Mouse (Mus musculus): Measurements from ENCODE around the gene Astl. TPM values are rescaled to one million over a fixed set of nuclear protein-coding genes. Genes with fewer than 3 reads are reported as not detected.
"Not testable (repeated sequence)": the region's sequence is repeated elsewhere in the genome, so short reads cannot be mapped to it uniquely, and the experiment has no call there.

Gene Astl
- polyA plus RNA-seq (2014; fragmentation: Nextera tagmentation; extraction: Ambion mirVana): not detected in 2 replicates

DNA sequence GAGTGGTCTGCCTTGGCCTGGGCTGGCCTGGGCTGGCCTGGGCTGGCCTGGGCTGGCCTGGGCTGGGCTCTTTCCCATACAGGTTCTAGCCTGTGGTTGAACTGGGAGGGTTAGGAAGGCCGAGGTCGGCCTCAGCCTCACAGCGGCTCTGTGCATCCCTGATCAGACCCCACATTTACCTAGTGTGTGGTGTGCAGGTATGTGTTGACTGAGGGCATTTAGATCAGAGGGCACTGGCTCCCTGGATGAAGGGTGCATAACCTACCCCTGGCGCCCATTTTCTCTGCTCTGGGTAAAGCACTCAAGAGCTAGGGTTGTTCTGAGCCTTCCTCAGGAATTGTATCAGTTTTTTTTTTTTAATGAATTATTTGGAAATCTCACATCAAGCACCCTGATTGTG, at the start of gene Astl:
Gene Astl (plus strand): TSS at position 224 of the 400 bp plus-strand sequence.
- no peaks in the 10 kb centered on the region for H3K36me3 ChIP-seq (ENCODE audit: control insufficient read depth, insufficient read depth, low read length)
- 78% methylated on average over 4 of the region's 4 CpGs for WGBS
- no peak within 1 kb of the TSS for H3K27ac ChIP-seq (ENCODE audit: low read depth, low read length)
- H3K27me3 ChIP-seq (replicated peaks; ENCODE audit: control insufficient read depth, insufficient read depth, low read length): peaks cover 17% of the 10 kb centered on the region
- ATAC-seq (no peak), DNase-seq (ENCODE audit: low spot score) (no peak)
- H3K4me1 ChIP-seq (ENCODE audit: control insufficient read depth, insufficient read depth, low read length): no peaks in the 10 kb centered on the region
- no peak within 1 kb of the TSS for H3K4me2 ChIP-seq (ENCODE audit: low read length)
- no peaks in the 10 kb centered on the region for H3K9me3 ChIP-seq (replicated peaks; ENCODE audit: control insufficient read depth, low read length)
- no peak within 1 kb of the TSS for H3K9ac ChIP-seq (ENCODE audit: low read length)
- no peak within 1 kb of the TSS for H3K4me3 ChIP-seq (ENCODE audit: low read depth, low read length)

DNA sequence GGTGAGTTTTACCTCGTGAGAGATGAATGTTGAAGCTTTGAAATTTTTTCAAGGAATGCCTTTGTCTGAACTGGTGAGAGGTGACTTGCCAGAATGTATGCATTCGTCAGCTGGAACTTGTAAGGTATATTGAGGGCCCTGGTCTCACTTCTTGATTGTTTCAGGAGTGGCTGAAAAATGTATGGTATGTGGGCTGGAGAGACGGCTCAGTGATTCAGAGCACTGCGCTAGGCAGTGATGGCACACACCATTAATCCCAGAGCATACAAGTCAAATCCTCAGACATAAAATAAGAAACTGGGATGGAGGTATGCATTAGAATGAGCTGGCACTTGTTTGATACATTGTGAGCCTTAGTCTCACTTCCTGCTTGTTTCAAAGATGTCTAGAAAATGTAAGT, 46.2 kb upstream of the Astl start:
- Histone ChIP-seq H3K9ac (ENCODE audit: low read length) (no peak overlapping the region), H3K4me3 (ENCODE audit: low read depth, low read length) (no peak overlapping the region), H3K27me3 (replicated peaks; ENCODE audit: control insufficient read depth, insufficient read depth, low read length) (no peaks in the 10 kb centered on the region), H3K27ac (ENCODE audit: low read depth, low read length) (no peak overlapping the region), H3K4me1 (ENCODE audit: control insufficient read depth, insufficient read depth, low read length) (no peaks in the 10 kb centered on the region), H3K4me2 (ENCODE audit: low read length) (no peak overlapping the region), H3K9me3 (replicated peaks; ENCODE audit: control insufficient read depth, low read length) (no peaks in the 10 kb centered on the region), H3K36me3 (ENCODE audit: control insufficient read depth, insufficient read depth, low read length) (peaks cover 71% of the 10 kb centered on the region)
- WGBS: 89% methylated on average over 4 of the region's 4 CpGs
- DNase-seq (ENCODE audit: low spot score) (no peak), ATAC-seq (no peak)

DNA sequence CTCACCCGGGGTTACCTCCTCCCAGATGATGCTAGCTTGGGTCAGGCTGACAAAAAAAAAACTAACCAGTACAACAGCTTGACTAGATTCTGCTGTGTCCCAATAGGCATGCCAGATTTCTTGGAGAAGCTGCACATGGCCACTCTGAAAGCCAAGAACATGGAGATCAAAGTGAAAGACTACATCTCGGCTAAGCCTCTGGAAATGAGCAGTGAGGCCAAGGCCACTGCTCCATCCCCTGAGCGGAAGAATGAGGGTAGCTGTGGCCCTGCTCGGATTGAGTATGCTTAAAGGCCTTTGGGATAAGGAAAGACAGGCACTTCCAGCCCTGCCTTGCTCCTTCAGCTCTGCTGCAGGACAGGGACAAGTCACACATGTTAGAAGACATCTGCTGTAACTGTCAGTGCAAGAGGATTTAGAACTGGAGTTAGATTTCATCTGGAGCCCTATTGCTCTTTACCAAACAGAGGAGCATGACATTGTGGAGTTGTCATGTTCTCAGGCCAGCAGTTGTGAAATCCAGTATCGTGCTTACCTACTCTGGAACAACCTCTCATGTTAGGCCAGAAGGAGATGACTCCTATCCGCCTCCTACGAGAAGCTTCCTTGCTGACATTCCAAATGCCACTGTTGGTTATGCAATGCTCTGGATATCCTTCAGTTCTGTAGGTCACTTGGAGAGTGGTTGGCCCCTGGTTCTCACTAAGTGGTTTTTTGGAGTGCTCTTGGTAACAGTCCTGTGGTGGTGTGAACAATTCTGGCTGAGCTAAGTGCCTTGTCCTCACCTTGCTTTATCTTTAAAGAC, 41.2 kb upstream of the Astl start:
- DNase-seq (ENCODE audit: low spot score) (no peak), ATAC-seq (no peak)
- H3K27me3 ChIP-seq (replicated peaks; ENCODE audit: control insufficient read depth, insufficient read depth, low read length): no peaks in the 10 kb centered on the region
- H3K4me3 ChIP-seq (ENCODE audit: low read depth, low read length): no peak overlapping the region
- 94% methylated on average over 7 of the region's 7 CpGs for WGBS
- H3K9ac ChIP-seq (ENCODE audit: low read length): no peak overlapping the region
- no peak overlapping the region for H3K27ac ChIP-seq (ENCODE audit: low read depth, low read length)
- H3K4me1 ChIP-seq (ENCODE audit: control insufficient read depth, insufficient read depth, low read length): no peaks in the 10 kb centered on the region
- peaks cover 87% of the 10 kb centered on the region for H3K36me3 ChIP-seq (ENCODE audit: control insufficient read depth, insufficient read depth, low read length)
- H3K4me2 ChIP-seq (ENCODE audit: low read length): no peak overlapping the region
- H3K9me3 ChIP-seq (replicated peaks; ENCODE audit: control insufficient read depth, low read length): no peaks in the 10 kb centered on the region

DNA sequence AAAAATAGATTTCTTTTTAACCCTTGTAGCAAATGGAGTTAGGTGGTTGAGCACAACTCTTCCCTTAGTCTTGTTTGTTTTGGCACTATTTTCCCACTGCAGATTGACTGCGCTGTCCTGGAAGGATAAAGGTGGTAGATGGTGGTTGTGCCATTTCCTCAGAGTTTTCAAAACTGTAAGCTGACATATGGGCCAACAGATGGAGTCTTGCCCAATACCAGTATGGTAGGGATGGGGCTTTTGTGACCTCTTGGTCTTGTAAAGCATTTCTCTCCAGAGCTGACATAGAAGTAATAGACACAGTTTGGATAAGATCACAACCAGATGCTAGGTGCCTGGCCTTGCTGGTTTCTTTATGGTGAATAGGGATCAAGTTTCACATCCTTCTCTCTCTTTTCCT, 40.4 kb upstream of the Astl start:
- no peak for ATAC-seq
- Histone ChIP-seq H3K27ac (ENCODE audit: low read depth, low read length) (no peak overlapping the region), H3K9me3 (replicated peaks; ENCODE audit: control insufficient read depth, low read length) (no peaks in the 10 kb centered on the region), H3K9ac (ENCODE audit: low read length) (no peak overlapping the region), H3K36me3 (ENCODE audit: control insufficient read depth, insufficient read depth, low read length) (peaks cover 79% of the 10 kb centered on the region), H3K4me3 (ENCODE audit: low read depth, low read length) (no peak overlapping the region), H3K4me2 (ENCODE audit: low read length) (no peak overlapping the region), H3K4me1 (ENCODE audit: control insufficient read depth, insufficient read depth, low read length) (no peaks in the 10 kb centered on the region), H3K27me3 (replicated peaks; ENCODE audit: control insufficient read depth, insufficient read depth, low read length) (no peaks in the 10 kb centered on the region)
- 95% methylated on average over 1 of the region's 1 CpGs for WGBS
- no peak for DNase-seq (ENCODE audit: low spot score)

DNA sequence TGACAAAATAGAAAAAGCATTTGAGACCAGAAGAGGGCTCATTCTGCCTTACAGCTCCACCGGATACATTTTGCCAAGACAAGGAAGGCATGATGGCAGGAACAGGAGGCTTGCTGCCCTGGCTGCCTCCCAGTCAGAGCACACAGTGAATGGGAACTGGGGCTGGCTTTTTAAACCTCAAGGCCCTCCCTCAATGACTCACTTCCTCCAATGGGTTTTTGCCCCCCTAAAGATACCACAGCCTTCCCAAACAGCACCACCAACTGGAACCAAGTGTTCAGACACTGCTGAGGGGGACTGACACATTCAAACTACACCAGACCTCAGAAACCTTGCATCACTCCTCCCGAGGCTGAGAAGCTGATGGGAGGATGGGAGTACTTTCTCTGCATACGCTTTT, 37.7 kb upstream of the Astl start:
- whole genome bisulfite sequencing: 83% methylated on average over 3 of the region's 3 CpGs
- no peak overlapping the region for H3K4me3 ChIP-seq (ENCODE audit: low read depth, low read length)
- ATAC-seq: no peak

DNA sequence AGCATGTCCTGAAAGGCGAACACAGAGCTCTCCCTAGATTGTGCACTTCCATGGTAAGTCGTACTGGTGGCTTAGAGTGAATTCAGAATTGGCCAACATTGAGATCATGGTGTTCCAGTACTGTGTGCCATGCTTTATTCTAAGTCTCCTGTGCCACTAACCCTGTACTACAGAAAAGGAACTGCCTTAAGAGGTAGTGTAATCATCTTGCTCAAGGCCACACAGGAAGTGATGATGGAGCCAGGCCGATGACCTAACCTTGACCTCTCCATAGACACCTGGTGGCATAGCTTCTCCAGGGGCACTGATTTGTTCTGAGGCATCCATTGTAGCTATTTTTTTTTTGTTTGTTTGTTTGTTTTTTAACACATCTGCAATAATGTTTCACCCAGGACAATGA, 36.6 kb upstream of the Astl start:
- DNase-seq (ENCODE audit: low spot score) (no peak), ATAC-seq (no peak)
- Histone ChIP-seq H3K27me3 (replicated peaks; ENCODE audit: control insufficient read depth, insufficient read depth, low read length) (no peaks in the 10 kb centered on the region), H3K9me3 (replicated peaks; ENCODE audit: control insufficient read depth, low read length) (no peaks in the 10 kb centered on the region), H3K4me2 (ENCODE audit: low read length) (no peak overlapping the region), H3K9ac (ENCODE audit: low read length) (no peak overlapping the region), H3K27ac (ENCODE audit: low read depth, low read length) (no peak overlapping the region), H3K4me1 (ENCODE audit: control insufficient read depth, insufficient read depth, low read length) (no peaks in the 10 kb centered on the region), H3K36me3 (ENCODE audit: control insufficient read depth, insufficient read depth, low read length) (peaks cover 44% of the 10 kb centered on the region), H3K4me3 (ENCODE audit: low read depth, low read length) (no peak overlapping the region)
- 93% methylated on average over 3 of the region's 3 CpGs for WGBS

More for the DNA sequence above, 37.7 kb upstream of the Astl start:
- no peak for DNase-seq (ENCODE audit: low spot score)
- Histone ChIP-seq H3K36me3 (ENCODE audit: control insufficient read depth, insufficient read depth, low read length) (peaks cover 56% of the 10 kb centered on the region), H3K9me3 (replicated peaks; ENCODE audit: control insufficient read depth, low read length) (no peaks in the 10 kb centered on the region), H3K27ac (ENCODE audit: low read depth, low read length) (no peak overlapping the region), H3K27me3 (replicated peaks; ENCODE audit: control insufficient read depth, insufficient read depth, low read length) (no peaks in the 10 kb centered on the region), H3K9ac (ENCODE audit: low read length) (no peak overlapping the region), H3K4me2 (ENCODE audit: low read length) (no peak overlapping the region), H3K4me1 (ENCODE audit: control insufficient read depth, insufficient read depth, low read length) (no peaks in the 10 kb centered on the region)

DNA sequence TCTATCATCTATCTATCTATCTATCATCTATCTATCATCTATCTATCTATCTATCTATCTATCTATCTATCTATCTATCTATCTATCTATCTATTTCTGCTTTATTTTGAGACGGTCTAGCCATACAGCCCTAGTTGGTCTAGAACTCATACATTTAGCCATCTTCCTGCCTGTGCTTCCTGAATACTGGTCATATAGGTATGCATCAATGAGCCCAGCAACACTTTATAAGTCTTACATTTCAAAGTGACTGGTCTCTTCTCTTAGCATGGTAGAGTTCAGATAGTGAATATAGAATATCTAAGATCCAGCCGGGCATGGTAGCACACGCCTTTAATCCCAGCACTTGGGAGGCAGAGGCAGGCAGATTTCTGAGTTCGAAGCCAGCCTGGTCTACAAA, 34.2 kb upstream of the Astl start:
- H3K27ac ChIP-seq (ENCODE audit: low read depth, low read length); DNase-seq (ENCODE audit: low spot score); H3K9ac ChIP-seq (ENCODE audit: low read length); H3K27me3 ChIP-seq (replicated peaks; ENCODE audit: control insufficient read depth, insufficient read depth, low read length); H3K9me3 ChIP-seq (replicated peaks; ENCODE audit: control insufficient read depth, low read length); H3K4me1 ChIP-seq (ENCODE audit: control insufficient read depth, insufficient read depth, low read length); H3K4me3 ChIP-seq (ENCODE audit: low read depth, low read length); ATAC-seq; H3K4me2 ChIP-seq (ENCODE audit: low read length): not testable (repeated sequence)
- WGBS: 95% methylated on average over 4 of the region's 4 CpGs
- H3K36me3 ChIP-seq (ENCODE audit: control insufficient read depth, insufficient read depth, low read length): peaks cover 21% of the 10 kb centered on the region

DNA sequence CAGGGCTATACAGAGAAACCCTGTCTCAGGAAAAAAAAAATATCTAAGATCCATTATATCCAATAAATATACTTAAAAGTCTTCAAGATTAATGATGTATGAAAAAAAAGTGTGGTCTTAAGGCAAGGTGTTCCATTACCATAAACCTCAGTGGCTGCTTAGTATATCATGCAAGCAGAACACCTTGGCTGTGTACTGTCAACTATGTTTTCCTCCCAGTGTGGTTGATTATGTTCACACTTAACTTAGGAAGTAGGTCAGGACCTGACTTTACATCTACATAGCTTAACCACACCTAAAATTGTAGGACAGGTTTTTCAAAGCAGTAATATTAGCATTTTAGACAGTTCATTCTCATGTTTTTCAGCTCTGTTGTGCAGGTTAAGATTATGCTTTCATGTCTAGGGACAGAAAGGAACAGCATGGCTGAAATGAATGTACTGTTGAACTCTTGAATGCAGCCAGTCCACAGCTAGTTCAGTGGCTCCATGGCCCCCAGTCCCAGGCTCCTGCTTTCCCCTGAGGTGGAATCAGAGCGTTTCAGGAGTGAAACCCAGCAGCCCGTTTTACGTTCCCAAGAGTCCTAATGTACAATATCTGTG, 33.7 kb upstream of the Astl start:
- peaks cover 17% of the 10 kb centered on the region for H3K36me3 ChIP-seq (ENCODE audit: control insufficient read depth, insufficient read depth, low read length)
- 91% methylated on average over 3 of the region's 3 CpGs for WGBS
- H3K4me3 ChIP-seq (ENCODE audit: low read depth, low read length): no peak overlapping the region
- no peaks in the 10 kb centered on the region for H3K9me3 ChIP-seq (replicated peaks; ENCODE audit: control insufficient read depth, low read length)
- H3K4me1 ChIP-seq (ENCODE audit: control insufficient read depth, insufficient read depth, low read length): no peaks in the 10 kb centered on the region
- H3K9ac ChIP-seq (ENCODE audit: low read length): no peak overlapping the region
- H3K27ac ChIP-seq (ENCODE audit: low read depth, low read length): no peak overlapping the region
- no peak for DNase-seq (ENCODE audit: low spot score)
- H3K27me3 ChIP-seq (replicated peaks; ENCODE audit: control insufficient read depth, insufficient read depth, low read length): no peaks in the 10 kb centered on the region
- ATAC-seq: no peak
- H3K4me2 ChIP-seq (ENCODE audit: low read length): no peak overlapping the region

DNA sequence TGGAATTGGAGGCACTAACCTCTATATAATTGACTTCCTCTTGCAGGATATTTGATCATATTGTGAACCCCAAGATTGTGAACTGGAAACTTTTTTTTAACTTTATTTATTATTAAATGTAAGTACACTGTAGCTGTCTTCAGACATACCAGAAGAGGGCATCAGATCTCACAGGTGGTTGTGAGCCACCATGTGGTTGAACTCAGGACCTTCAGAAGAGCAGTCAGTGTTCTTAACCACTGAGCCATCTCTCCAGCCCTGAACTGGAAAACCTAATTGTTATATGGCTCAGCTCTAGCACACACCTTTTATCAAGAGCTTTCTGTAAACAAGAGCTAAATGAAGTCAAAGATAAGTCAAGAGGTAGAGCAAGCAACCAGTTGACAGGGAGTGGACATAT, 32.3 kb upstream of the Astl start:
- no peak for DNase-seq (ENCODE audit: low spot score)
- Histone ChIP-seq H3K4me1 (ENCODE audit: control insufficient read depth, insufficient read depth, low read length) (no peaks in the 10 kb centered on the region), H3K36me3 (ENCODE audit: control insufficient read depth, insufficient read depth, low read length) (peaks cover 4% of the 10 kb centered on the region; the same call in 1 of the 2 replicates), H3K27me3 (replicated peaks; ENCODE audit: control insufficient read depth, insufficient read depth, low read length) (no peaks in the 10 kb centered on the region), H3K9me3 (replicated peaks; ENCODE audit: control insufficient read depth, low read length) (no peaks in the 10 kb centered on the region), H3K9ac (ENCODE audit: low read length) (no peak overlapping the region), H3K4me3 (ENCODE audit: low read depth, low read length) (no peak overlapping the region), H3K4me2 (ENCODE audit: low read length) (no peak overlapping the region), H3K27ac (ENCODE audit: low read depth, low read length) (no peak overlapping the region)
- no peak for ATAC-seq

Measured in forebrain, embryonic 14.5 days (tissue).